Mouse (Mus musculus) embryonic fibroblast, embryonic 13.5 days (primary cell): ENCODE data around the gene Yipf2.

Source experiments
- CTCF ChIP-seq: IDR thresholded peaks from 2 replicates; pipeline ENCODE4 v1.5.1; 2011; ENCODE audit warnings: mild to moderate bottlenecking, control low read depth, low read length, moderate library complexity, borderline replicate concordance; ENCODE audit not compliant: insufficient read depth
- POLR2A ChIP-seq: IDR thresholded peaks from 2 replicates; pipeline ENCODE4 v1.6.1; 2011; ENCODE audit warnings: low read depth, mild to moderate bottlenecking, control low read depth, low read length, moderate library complexity

DNA sequence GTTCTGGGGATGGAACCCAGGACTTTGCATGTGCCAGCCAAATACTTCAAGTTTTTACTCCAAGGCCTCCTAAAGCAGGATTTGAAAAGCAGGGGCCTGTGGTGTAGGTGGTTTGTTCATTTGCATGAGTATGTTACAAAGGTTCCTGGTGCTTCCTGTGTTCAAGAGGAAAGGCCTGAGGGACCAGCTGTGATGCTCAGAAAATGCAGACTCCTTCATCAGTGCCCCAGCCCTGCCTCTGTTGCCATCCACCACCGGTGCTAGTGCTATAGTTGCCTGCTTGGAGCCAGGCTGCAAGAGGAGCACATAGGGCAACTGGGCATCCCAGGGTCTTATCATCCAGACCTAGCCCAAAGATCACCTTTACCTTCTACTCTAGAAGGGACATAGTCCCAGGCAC, 26.1 kb downstream of the Yipf2 start:
- TF ChIP-seq CTCF, result no peak
- no peak for TF ChIP-seq POLR2A
